Mouse (Mus musculus) hindbrain, embryonic 16.5 days (tissue): Measurements from ENCODE around the gene Rtn1. TPM values are rescaled to one million over a fixed set of nuclear protein-coding genes. Genes with fewer than 3 reads are reported as not detected.

Experiments
- ATAC-seq: fragments of 200-750 bp; cut with Nextera tagmentation; 2 replicates; pipeline ENCODE4 v1.8.0; 2017; ENCODE audit warnings: moderate TSS enrichment, moderate library complexity
- H3K27ac ChIP-seq: fragments of 300-500 bp; sonication (generic); 2 replicates; pipeline ENCODE4 v1.5.1; 2014; ENCODE audit warnings: low read depth, mild to moderate bottlenecking, control low read depth, low read length, moderate library complexity
- H3K27me3 ChIP-seq: fragments of 300-500 bp; sonication (generic); replicated peaks from 2 replicates; pipeline ENCODE4 v1.6.1; 2014; ENCODE audit warnings: low read length; ENCODE audit not compliant: control insufficient read depth, insufficient read depth
- H3K36me3 ChIP-seq: fragments of 300-500 bp; sonication (generic); 2 replicates; pipeline ENCODE4 v1.6.1; 2014; ENCODE audit warnings: mild to moderate bottlenecking, low read length, moderate library complexity, mixed read lengths; ENCODE audit not compliant: control insufficient read depth, insufficient read depth
- H3K4me1 ChIP-seq: fragments of 300-500 bp; sonication (generic); 2 replicates; pipeline ENCODE4 v1.6.1; 2014; ENCODE audit warnings: low read depth, low read length; ENCODE audit not compliant: control insufficient read depth, insufficient read depth
- H3K4me2 ChIP-seq: fragments of 300-500 bp; sonication (generic); 2 replicates; pipeline ENCODE4 v1.6.1; 2014; ENCODE audit warnings: mild to moderate bottlenecking, low read length, control low read depth, moderate library complexity
- H3K4me3 ChIP-seq: fragments of 300-500 bp; sonication (generic); 2 replicates; pipeline ENCODE4 v1.5.1; 2014; ENCODE audit warnings: mild to moderate bottlenecking, low read length, control low read depth, moderate library complexity
- H3K9ac ChIP-seq: fragments of 300-500 bp; sonication (generic); 2 replicates; pipeline ENCODE4 v1.6.1; 2014; ENCODE audit warnings: low read depth, mild to moderate bottlenecking, control low read depth, low read length, moderate library complexity
- H3K9me3 ChIP-seq: fragments of 300-500 bp; sonication (generic); 2 replicates; pipeline ENCODE4 v1.6.1; 2014; ENCODE audit warnings: mild to moderate bottlenecking, low read length, moderate library complexity; ENCODE audit not compliant: control insufficient read depth
- WGBS: fragments of 180-500 bp; shearing (Covaris S2); extraction: QIAGEN DNeasy Blood & Tissue Kit; methylation state at CpG from one replicate; pipeline ENCODE4 v1.1.7; 2014; 5-methylcytosine and 5-hydroxymethylcytosine counted together
- polyA plus RNA-seq: library from polyadenylated mRNA; unstranded; fragments of >200 nt; fragmentation: Nextera tagmentation; extraction: Ambion mirVana; gene quantifications from 2 replicates; pipeline ENCODE4 v1.2.1, GENCODE M21; 2015

Gene Rtn1
- polyA plus RNA-seq, result 3,305 and 3,556 TPM in 2 replicates

DNA sequence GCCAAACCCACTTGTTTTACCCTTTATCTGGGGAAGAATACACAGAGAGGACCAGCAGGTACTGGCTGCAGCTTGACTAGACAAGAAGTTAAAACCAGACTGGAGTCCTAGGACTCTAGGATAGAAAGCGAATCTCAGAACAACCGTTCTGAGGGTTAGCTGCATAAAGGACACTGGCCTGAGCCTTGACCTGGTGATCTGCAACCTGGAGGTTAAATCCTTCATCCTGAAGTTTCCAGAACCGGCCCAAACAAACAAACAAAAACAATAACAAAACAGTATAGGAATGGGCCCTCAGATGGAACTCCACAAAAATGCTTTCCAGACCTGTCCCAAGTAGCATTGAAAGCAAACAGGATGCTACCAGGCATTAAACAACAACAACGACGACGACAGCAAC lies at the start of gene Rtn1:
TSS of gene Rtn1 (minus strand) at position 101 of the 400 bp plus-strand sequence.
- Histone ChIP-seq H3K9ac (peak within 1 kb of the TSS; percentile 84), H3K9me3 (no peaks in the 10 kb centered on the region), H3K36me3 (no peaks in the 10 kb centered on the region), H3K27ac (peak within 1 kb of the TSS; percentile 89), H3K4me2 (peak within 1 kb of the TSS; percentile 79), H3K4me1 (peaks cover 4% of the 10 kb centered on the region; the same call in 1 of the 2 replicates), H3K27me3 (no peaks in the 10 kb centered on the region), H3K4me3 (peak within 1 kb of the TSS; percentile 69)
- ATAC-seq, result no peak
- 31% methylated on average over 6 of the region's 6 CpGs for WGBS

DNA sequence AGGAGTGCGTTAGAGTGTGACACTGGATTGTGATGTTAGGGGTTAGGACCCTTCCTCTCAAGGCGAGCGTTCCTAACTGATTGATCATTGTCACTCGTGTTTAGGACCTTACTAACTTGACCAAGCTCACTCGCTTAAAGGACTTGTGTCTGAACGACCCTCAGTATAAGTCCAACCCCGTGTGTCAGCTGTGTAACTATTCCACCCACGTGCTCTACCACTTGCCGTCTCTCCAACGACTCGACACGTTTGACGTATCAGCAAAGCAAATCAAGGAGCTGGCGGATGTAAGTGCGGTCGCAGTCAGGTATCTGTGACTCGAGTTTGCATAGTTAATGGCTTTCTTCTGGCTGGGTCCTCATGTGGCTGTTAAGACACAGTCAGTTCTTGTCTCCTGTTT lies 45.1 kb upstream of the Rtn1 start:
- WGBS, result 81% methylated on average over 17 of the region's 17 CpGs
- no peak overlapping the region for H3K4me3 ChIP-seq
- H3K27me3 ChIP-seq, result no peaks in the 10 kb centered on the region
- no peaks in the 10 kb centered on the region for H3K36me3 ChIP-seq
- H3K4me2 ChIP-seq, result no peak overlapping the region
- H3K4me1 ChIP-seq, result no peaks in the 10 kb centered on the region
- no peaks in the 10 kb centered on the region for H3K9me3 ChIP-seq
- no peak overlapping the region for H3K27ac ChIP-seq
- no peak for ATAC-seq
- no peak overlapping the region for H3K9ac ChIP-seq

DNA sequence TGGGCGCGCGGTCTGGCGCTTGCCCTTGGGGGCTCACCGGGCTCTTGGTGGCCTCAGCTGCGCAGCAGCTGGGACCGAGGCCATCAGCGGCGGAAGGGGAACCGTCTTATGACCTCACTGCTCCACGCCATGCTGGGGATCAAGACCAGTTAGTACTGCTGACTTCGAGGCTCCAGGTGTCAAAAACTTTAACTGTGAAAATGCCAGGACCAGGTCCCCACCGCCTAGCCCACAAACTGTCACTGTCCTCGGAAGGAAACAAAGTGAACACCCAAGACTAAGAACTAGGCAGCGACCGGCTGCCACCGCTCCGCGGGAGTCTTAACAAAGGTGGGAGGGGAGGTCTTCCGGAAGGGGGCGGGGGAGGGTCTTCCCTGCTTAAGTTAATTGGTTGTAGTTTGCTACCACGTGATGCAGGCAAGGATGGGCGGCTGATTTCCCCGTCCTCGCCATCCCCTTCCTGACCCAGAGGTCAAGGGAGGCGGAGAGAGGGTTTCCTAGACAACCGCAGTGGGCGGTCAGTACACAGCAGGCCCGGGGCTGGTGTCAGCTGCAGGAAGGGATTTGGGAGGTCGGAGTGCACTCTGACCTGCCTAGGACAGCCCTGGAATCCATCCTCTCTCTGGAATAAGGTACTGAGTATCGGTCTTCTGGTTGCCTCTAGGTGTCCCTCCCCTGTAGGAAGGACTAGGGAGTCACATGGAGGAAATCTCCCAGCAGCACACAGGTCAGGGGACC lies 33.2 kb upstream of the Rtn1 start, which contains the start of gene Lrrc9:
TSS of gene Lrrc9 (plus strand) at position 28 of the 738 bp plus-strand sequence.
- Histone ChIP-seq H3K4me2 (peak within 1 kb of the TSS; percentile 87), H3K4me3 (peak within 1 kb of the TSS; percentile 50), H3K9ac (peak within 1 kb of the TSS; percentile 56), H3K36me3 (no peaks in the 10 kb centered on the region), H3K27me3 (no peaks in the 10 kb centered on the region), H3K27ac (peak within 1 kb of the TSS; percentile 25; the same call in 1 of the 2 replicates), H3K4me1 (peaks cover 8% of the 10 kb centered on the region), H3K9me3 (no peaks in the 10 kb centered on the region)
- peak; percentile 82 for ATAC-seq
- under 1% methylated on average over 31 of the region's 31 CpGs for WGBS

DNA sequence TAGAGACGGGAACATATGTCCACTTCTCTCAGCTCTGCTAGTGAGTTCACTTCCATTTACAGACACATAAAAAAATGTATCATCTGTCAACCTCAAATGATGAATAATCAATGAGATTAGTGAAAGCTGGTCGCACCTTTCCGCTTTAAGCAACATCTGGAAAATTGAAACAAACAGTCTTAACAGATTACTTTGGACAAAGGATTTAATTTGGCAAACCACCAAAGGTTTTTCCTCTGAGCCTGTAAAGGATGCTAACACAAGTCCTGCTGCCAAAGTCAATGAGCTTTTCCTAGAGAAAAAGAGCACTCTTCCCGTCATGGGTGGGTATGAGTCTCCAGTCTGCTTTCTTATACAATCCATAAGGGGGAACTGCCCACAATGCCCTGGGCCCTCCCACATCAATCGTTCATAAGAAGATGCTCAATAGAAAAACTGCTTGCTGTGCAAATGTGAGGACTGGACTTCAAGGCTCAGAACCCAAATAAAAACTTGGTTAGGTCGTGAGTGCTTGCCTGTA lies 30.2 kb upstream of the Rtn1 start:
- Histone ChIP-seq H3K4me1 (peaks cover 8% of the 10 kb centered on the region), H3K9me3 (no peaks in the 10 kb centered on the region), H3K27ac (no peak overlapping the region), H3K4me3 (no peak overlapping the region), H3K9ac (no peak overlapping the region), H3K4me2 (no peak overlapping the region), H3K27me3 (no peaks in the 10 kb centered on the region), H3K36me3 (no peaks in the 10 kb centered on the region)
- WGBS, result 46% methylated on average over 6 of the region's 6 CpGs
- ATAC-seq, result no peak

DNA sequence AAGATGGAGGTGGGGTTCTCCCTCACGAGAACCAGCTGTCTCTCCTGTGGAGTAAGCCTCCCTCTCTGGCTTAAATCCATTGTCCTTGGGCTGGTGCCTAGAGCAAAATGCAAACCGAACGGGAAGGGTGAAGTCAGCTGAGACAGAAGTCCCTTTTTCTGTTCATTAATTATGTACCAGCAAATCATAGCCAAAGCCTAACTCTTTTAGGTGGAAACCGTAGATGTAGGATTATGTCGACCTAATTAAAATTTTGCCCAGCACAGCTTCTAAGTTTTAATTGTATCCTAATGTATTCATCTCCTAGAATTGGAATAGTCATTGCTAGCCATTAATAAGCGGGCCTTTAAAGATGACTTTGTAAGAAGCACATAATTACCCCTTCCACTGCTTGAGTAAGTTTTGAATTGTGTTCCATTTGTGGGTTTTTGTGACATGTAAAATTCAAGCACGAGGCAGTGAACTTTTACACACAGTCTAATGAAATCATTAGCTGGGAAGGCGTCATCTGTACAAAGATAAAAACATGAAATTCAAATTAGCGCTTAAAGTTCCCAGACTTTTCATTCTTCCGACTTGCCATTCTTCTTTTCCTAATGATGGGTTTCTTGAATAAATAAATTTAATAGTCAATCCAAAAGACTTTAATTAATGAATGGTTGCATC lies 29.0 kb upstream of the Rtn1 start:
- Histone ChIP-seq H3K36me3 (no peaks in the 10 kb centered on the region), H3K4me2 (no peak overlapping the region), H3K9ac (no peak overlapping the region), H3K27me3 (no peaks in the 10 kb centered on the region), H3K27ac (no peak overlapping the region), H3K9me3 (no peaks in the 10 kb centered on the region), H3K4me3 (no peak overlapping the region), H3K4me1 (peaks cover 8% of the 10 kb centered on the region)
- 43% methylated on average over 10 of the region's 10 CpGs for WGBS
- no peak for ATAC-seq

DNA sequence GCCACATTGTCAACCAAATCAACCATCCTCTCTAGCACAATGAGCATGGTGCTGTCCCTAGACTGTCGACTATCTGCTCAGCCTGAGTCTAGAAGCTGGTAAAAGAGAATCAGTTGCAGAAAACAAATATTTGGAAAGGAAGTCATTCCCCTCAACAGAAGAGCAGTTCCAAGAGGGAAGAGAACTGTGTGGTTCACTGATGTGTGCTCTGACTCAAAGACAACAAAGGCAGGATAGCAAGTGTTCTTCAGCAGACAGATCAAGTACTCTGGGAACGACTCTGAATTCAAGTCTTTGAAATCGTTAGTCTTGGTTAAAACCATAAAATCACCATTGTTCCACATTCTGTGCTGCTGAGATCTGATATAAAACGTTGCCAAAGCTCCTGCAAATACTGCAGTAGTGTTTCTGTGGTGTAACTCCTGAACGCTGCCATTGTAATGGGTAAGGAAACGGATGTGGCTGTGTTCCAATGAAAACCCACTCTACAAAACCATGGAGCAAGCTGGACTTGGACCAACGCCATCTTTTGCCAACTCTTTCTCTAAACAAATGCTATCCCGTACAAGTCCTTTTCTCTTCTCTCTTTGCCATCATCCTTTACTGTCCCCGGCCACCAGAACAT lies 24.5 kb upstream of the Rtn1 start:
- Histone ChIP-seq H3K4me3 (no peak overlapping the region), H3K4me2 (no peak overlapping the region), H3K27ac (no peak overlapping the region), H3K4me1 (no peaks in the 10 kb centered on the region; the same call in 1 of the 2 replicates), H3K27me3 (no peaks in the 10 kb centered on the region), H3K9ac (no peak overlapping the region), H3K9me3 (no peaks in the 10 kb centered on the region), H3K36me3 (no peaks in the 10 kb centered on the region)
- WGBS, result 47% methylated on average over 9 of the region's 9 CpGs
- ATAC-seq, result peak; percentile 72

DNA sequence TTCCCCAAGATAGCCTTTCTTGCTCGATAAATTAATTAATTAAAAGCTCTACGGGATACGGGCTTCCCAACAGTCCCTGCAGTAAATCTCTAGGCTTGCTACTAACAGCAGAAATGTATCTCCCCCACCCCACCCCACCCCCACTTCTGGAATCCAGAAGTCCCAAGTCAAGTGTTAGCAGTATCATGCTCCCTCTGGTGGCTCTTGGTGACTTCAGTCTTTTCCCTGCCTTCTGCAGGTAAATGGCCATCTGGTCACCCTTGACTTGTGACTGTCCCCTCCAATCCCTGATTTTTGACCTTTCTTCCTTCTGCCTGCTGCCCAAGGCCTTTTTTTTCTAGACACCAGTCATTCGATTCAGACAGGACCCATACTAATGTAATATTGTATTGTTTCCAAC lies 23.4 kb upstream of the Rtn1 start:
- Histone ChIP-seq H3K36me3 (no peaks in the 10 kb centered on the region), H3K4me1 (no peaks in the 10 kb centered on the region), H3K4me2 (no peak overlapping the region), H3K9ac (no peak overlapping the region), H3K9me3 (no peaks in the 10 kb centered on the region), H3K27ac (no peak overlapping the region), H3K4me3 (no peak overlapping the region), H3K27me3 (no peaks in the 10 kb centered on the region)
- WGBS, result 79% methylated on average over 4 of the region's 4 CpGs
- no peak for ATAC-seq

DNA sequence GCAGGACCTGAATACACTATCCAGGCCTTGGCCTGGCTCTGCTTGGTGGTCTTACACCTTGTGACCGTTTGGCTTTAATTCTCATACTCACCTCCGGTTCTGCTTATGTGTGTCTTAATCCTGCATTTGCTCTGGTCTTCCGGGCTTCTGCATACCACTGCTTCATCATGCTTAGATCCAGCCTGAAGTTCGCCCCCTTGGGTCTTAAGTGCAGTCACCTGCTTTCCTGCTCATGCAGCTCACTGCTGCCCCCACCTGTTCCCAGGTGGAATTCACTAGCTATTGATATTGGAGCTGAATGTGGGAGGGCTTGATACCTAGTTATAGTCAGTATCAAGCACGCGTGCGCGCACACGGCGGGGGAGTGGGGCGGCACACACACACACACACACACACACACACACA lies 18.9 kb upstream of the Rtn1 start:
- Histone ChIP-seq H3K27ac (no peak overlapping the region), H3K9ac (no peak overlapping the region), H3K9me3 (no peaks in the 10 kb centered on the region), H3K36me3 (no peaks in the 10 kb centered on the region), H3K4me3 (no peak overlapping the region), H3K4me2 (peak overlapping the region; percentile 41), H3K27me3 (no peaks in the 10 kb centered on the region), H3K4me1 (no peaks in the 10 kb centered on the region)
- ATAC-seq, result peak; percentile 80
- 25% methylated on average over 11 of the region's 11 CpGs for WGBS

DNA sequence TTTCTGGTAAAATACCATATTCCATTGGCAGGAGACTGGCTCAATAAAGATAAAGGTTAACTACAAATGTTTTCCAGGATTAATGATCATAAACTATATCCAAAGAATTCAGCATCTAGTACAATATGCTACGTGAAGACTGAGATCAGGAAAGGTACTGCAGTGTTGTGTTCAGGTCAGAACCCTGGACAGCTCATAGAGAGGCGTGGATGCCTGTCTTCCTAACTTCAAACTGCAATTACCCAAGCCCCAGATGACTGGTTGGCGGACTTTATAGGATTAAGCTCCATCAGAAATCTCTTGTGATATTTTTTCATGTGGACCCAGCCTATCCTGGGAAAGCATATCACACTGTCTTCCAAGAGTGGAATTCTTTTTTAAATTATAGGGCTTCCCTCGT lies 13.8 kb upstream of the Rtn1 start:
- 59% methylated on average over 4 of the region's 4 CpGs for WGBS
- no peak overlapping the region for H3K9ac ChIP-seq
- ATAC-seq, result no peak
- no peaks in the 10 kb centered on the region for H3K9me3 ChIP-seq
- no peak overlapping the region for H3K27ac ChIP-seq
- H3K27me3 ChIP-seq, result no peaks in the 10 kb centered on the region
- no peak overlapping the region for H3K4me3 ChIP-seq
- H3K36me3 ChIP-seq, result no peaks in the 10 kb centered on the region
- no peaks in the 10 kb centered on the region for H3K4me1 ChIP-seq
- H3K4me2 ChIP-seq, result no peak overlapping the region
